Comparison of ENCODE assay signal across 32 mouse cellular contexts in the genomic region with DNA sequence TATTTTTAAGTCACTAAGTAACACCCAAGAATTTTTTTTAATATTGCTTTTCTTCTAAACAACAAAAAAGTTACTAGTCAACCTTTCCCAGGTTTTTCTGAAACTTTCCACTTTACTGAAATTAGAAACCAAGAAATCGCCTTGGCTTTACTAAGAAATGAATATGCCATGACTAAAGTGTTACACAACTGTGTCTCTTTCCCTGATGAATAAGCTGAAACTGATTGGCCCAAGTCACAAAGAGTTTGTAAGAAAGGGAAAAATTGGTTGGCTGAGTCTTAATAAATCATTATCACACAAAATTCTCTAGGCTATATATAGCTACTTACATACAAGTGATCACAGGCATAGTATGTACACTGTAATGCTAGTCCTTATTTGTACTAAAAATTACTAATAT. TPM values are rescaled to one million over a fixed set of nuclear protein-coding genes. Genes with fewer than 3 reads are reported as not detected.
DNase-seq lines count a peak whose midpoint lies in the region; ATAC-seq and TF ChIP-seq lines count a peak whose summit lies in the region.
"Had no signal": no experiment of that assay in that cellular context is flagged by ENCODE, and none has a peak within 500 bp of the region (broad histone marks: within the 10 kb centered on the region; RNA-seq: fewer than 3 reads in every experiment).

No protein-coding gene starts in this region.

- no peak overlapping the region for H3K4me2 ChIP-seq in heart, postnatal 0 days (ENCODE audit: low read depth, low read length)
- H3K4me2 ChIP-seq: embryonic facial prominence, embryonic 13.5 days; embryonic facial prominence, embryonic 15.5 days; forebrain, embryonic 13.5 days; forebrain, embryonic 15.5 days had no signal

- no peak for ATAC-seq in heart, postnatal 0 days (ENCODE audit: insufficient read depth, low read depth)
- ATAC-seq: activated CD4-positive, CD25-positive, alpha-beta regulatory T cell, adult 4 months; forebrain, embryonic 13.5 days; forebrain, embryonic 15.5 days; forebrain, postnatal 0 days; Patski had no signal

- no peak for TF ChIP-seq POLR2A in heart, adult 2 months (IDR thresholded peaks at IDR 0.05; ENCODE audit: insufficient read depth, low read depth, low read length)

- H3K79me2 ChIP-seq in heart, adult 2 months (replicated peaks; ENCODE audit: control insufficient read depth, insufficient read depth, low read length) = no peaks in the 10 kb centered on the region
- no peaks in the 10 kb centered on the region for H3K79me2 ChIP-seq in C2C12 (ENCODE audit: control insufficient read depth, insufficient read depth)

- H3K27me3 ChIP-seq in heart, postnatal 0 days (ENCODE audit: control insufficient read depth, insufficient read depth, low read length) = no peaks in the 10 kb centered on the region
- no peaks in the 10 kb centered on the region for H3K27me3 ChIP-seq in heart, adult 2 months (ENCODE audit: control insufficient read depth, insufficient read depth, low read length)
- H3K27me3 ChIP-seq in C2C12 (ENCODE audit: control insufficient read depth, insufficient read depth, insufficient read length) = no peaks in the 10 kb centered on the region
- H3K27me3 ChIP-seq: embryonic facial prominence, embryonic 13.5 days; embryonic facial prominence, embryonic 15.5 days; forebrain, embryonic 13.5 days; forebrain, embryonic 15.5 days; Patski had no signal

- no peak for TF ChIP-seq CTCF in heart, postnatal 0 days (IDR thresholded peaks at IDR 0.05; ENCODE audit: low read depth)
- no peak for TF ChIP-seq CTCF in heart, adult 2 months (IDR thresholded peaks at IDR 0.05)
- no peak for TF ChIP-seq CTCF in C2C12 (IDR thresholded peaks at IDR 0.05; ENCODE audit: control insufficient read depth, insufficient read depth, insufficient read length)

- TF ChIP-seq EP300 in heart, postnatal 0 days (IDR thresholded peaks at IDR 0.05; ENCODE audit: low read depth) = no peak
- no peak for TF ChIP-seq EP300 in heart, adult 2 months (IDR thresholded peaks at IDR 0.05; ENCODE audit: insufficient read depth, low read depth, low read length)

- H3K9ac ChIP-seq in heart, postnatal 0 days (replicated peaks; ENCODE audit: low read depth, low read length) = no peak overlapping the region
- H3K9ac ChIP-seq in heart, adult 2 months (ENCODE audit: low read depth, low read length) = no peak overlapping the region
- H3K9ac ChIP-seq: embryonic facial prominence, embryonic 13.5 days; embryonic facial prominence, embryonic 15.5 days; forebrain, embryonic 13.5 days; forebrain, embryonic 15.5 days; forebrain, postnatal 0 days had no signal

- 85% methylated on average over 1 of the region's 1 CpGs for WGBS in heart, postnatal 0 days
- WGBS in heart, adult 2 months = 83% methylated on average over 1 of the region's 1 CpGs

- H3K79me3 ChIP-seq in C2C12 (ENCODE audit: low read depth) = no peaks in the 10 kb centered on the region

- H3K4me3 ChIP-seq in heart, postnatal 0 days (ENCODE audit: low read depth, low read length) = no peak overlapping the region
- no peak overlapping the region for H3K4me3 ChIP-seq in heart, adult 2 months
- no peak overlapping the region for H3K4me3 ChIP-seq in C2C12 (ENCODE audit: insufficient read depth, poor library complexity, severe bottlenecking)
- H3K4me3 ChIP-seq: embryonic facial prominence, embryonic 13.5 days; embryonic facial prominence, embryonic 15.5 days; erythroblast, embryonic 14.5 days; forebrain, embryonic 10.5 days; forebrain, embryonic 13.5 days; forebrain, embryonic 15.5 days had no signal

- no peaks in the 10 kb centered on the region for H3K9me3 ChIP-seq in heart, postnatal 0 days (replicated peaks; ENCODE audit: control insufficient read depth, low read length)
- H3K9me3 ChIP-seq: embryonic facial prominence, embryonic 13.5 days; embryonic facial prominence, embryonic 15.5 days; forebrain, embryonic 10.5 days; forebrain, embryonic 13.5 days; forebrain, embryonic 15.5 days had no signal

- H3K4me1 ChIP-seq in heart, postnatal 0 days (ENCODE audit: control insufficient read depth, insufficient read depth) = no peaks in the 10 kb centered on the region
- no peaks in the 10 kb centered on the region for H3K4me1 ChIP-seq in heart, adult 2 months (ENCODE audit: control insufficient read depth, insufficient read depth, low read length)
- H3K4me1 ChIP-seq: embryonic facial prominence, embryonic 13.5 days; embryonic facial prominence, embryonic 15.5 days; forebrain, embryonic 10.5 days; forebrain, embryonic 13.5 days; forebrain, embryonic 15.5 days had no signal

- intact Hi-C loops in heart, adult 2 months (cut with DNase I) = no loop called here

- DNase-seq in heart, postnatal 0 days (ENCODE audit: low spot score) = peak; percentile 1
- no peak for DNase-seq in heart, adult 2 months
- peak; percentile 24 for DNase-seq in adipocyte (ENCODE audit: low spot score)
- DNase-seq in layer of hippocampus, adult 18-20 months (ENCODE audit: low spot score in 2 of 2) = no peak
- DNase-seq in lung, postnatal 14 days = no peak
- DNase-seq: adrenal gland, adult 2 months; adrenal gland, postnatal 10 days; adrenal gland, postnatal 25 days; B cell, adult 2 months; cerebellum, adult 11 months; cerebellum, adult 18-20 months; cerebellum, adult 8-10 months; cerebellum, adult 9-11 months; cerebellum, postnatal 14 days; cerebellum, postnatal 36 days; embryo, embryonic 11 days; forebrain, postnatal 0 days had no signal

- H3ac ChIP-seq in C2C12 (ENCODE audit: control insufficient read depth, insufficient read length, low read depth) = no peak overlapping the region

- no peaks in the 10 kb centered on the region for H3K36me3 ChIP-seq in heart, postnatal 0 days (replicated peaks; ENCODE audit: control insufficient read depth, insufficient read depth, low read length)
- no peaks in the 10 kb centered on the region for H3K36me3 ChIP-seq in heart, adult 2 months (ENCODE audit: control insufficient read depth, insufficient read depth, low read length)
- no peaks in the 10 kb centered on the region for H3K36me3 ChIP-seq in C2C12 (ENCODE audit: control insufficient read depth, insufficient read depth)
- H3K36me3 ChIP-seq: embryonic facial prominence, embryonic 13.5 days; embryonic facial prominence, embryonic 15.5 days; forebrain, embryonic 10.5 days; forebrain, embryonic 15.5 days had no signal

- no peak overlapping the region for H3K27ac ChIP-seq in heart, postnatal 0 days (ENCODE audit: low read depth)
- no peak overlapping the region for H3K27ac ChIP-seq in heart, adult 2 months
- H3K27ac ChIP-seq: embryonic facial prominence, embryonic 13.5 days; embryonic facial prominence, embryonic 15.5 days; forebrain, embryonic 10.5 days; forebrain, embryonic 13.5 days; forebrain, embryonic 15.5 days had no signal

TF ChIP-seq in C2C12, 6 proteins besides CTCF, POLR2A, EP300 and RAD21:
- peak; percentile 66 for TF ChIP-seq CEBPB (IDR thresholded peaks at IDR 0.05; ENCODE audit: low read depth)
- TF ChIP-seq MYOG (IDR thresholded peaks at IDR 0.05; ENCODE audit: control insufficient read depth, extremely low read depth, insufficient read length) = no peak

RNA-seq across cellular contexts. Expression of gene Nipbl, which starts 19.3 kb away (rescaled TPM):
- total RNA-seq in heart, postnatal 0 days (2014; rRNA removed; ENCODE audit: low replicate concordance) = 10.3 and 12.2 TPM in 2 replicates
- polyA plus RNA-seq in heart, postnatal 0 days (2015; fragmentation: Nextera tagmentation; extraction: Ambion mirVana) = 8.2 TPM in 2 replicates
- 10 to 100 TPM; 26.6 to 29.5 TPM for total RNA-seq in heart, adult 2 months (2021)
- polyA plus RNA-seq in heart, adult 2 months (2012; rRNA removed) = 4.1 and 8.3 TPM in 2 replicates
- polyA plus RNA-seq in C2C12 (2012; fragmentation: generic; extraction: Trizol) = 6.0 TPM
- 10 to 100 TPM; 32.6 to 32.9 TPM for total RNA-seq in layer of hippocampus, adult 18-20 months (2021)

RNA-seq across cellular contexts. Expression of gene Gm2310, which starts 56.2 kb away (rescaled TPM):
- total RNA-seq in heart, postnatal 0 days (2014; rRNA removed; ENCODE audit: low replicate concordance) = not detected in 2 replicates
- polyA plus RNA-seq in heart, postnatal 0 days (2015; fragmentation: Nextera tagmentation; extraction: Ambion mirVana) = not detected in 2 replicates
- not detected for total RNA-seq in heart, adult 2 months (2021)
- polyA plus RNA-seq in heart, adult 2 months (2012; rRNA removed) = not detected in 2 replicates
- not detected for polyA plus RNA-seq in C2C12 (2012; fragmentation: generic; extraction: Trizol)
- not detected for total RNA-seq in layer of hippocampus, adult 18-20 months (2021)
- total RNA-seq: adrenal gland, adult 2 months; adrenal gland, postnatal 10 days; adrenal gland, postnatal 25 days; adrenal gland, postnatal 4 days; common myeloid progenitor, adult 5-6 weeks; ES-E14; forebrain, postnatal 0 days; MEL had no signal
- polyA plus RNA-seq: activated CD4-positive, CD25-positive, alpha-beta regulatory T cell, adult 4 months; adrenal gland, adult 2 months; brain, embryonic 14.5 days; embryonic facial prominence, embryonic 11.5 days; embryonic facial prominence, embryonic 13.5 days; embryonic facial prominence, embryonic 15.5 days; erythroblast, embryonic 14.5 days; forebrain, embryonic 10.5 days; forebrain, embryonic 13.5 days; forebrain, embryonic 15.5 days; forebrain, postnatal 0 days; Patski had no signal

Comparison
In these comparisons a context has a peak if more than half of its experiments do, and no peak if none do; other contexts are left out.
1. DNase-seq: peak in heart, postnatal 0 days (single experiment) and adipocyte (single experiment); none in heart, adult 2 months (0 of 2), layer of hippocampus, adult 18-20 months (0 of 2) and lung, postnatal 14 days (single experiment).